Mouse (Mus musculus): ENCODE measurements around the gene Zfand2b. TPM values are rescaled to one million over a fixed set of nuclear protein-coding genes. Genes with fewer than 3 reads are reported as not detected.

Gene Zfand2b
- total RNA-seq, 2 experiments from 2014 or later = 27.5 to 31.4 TPM

DNA sequence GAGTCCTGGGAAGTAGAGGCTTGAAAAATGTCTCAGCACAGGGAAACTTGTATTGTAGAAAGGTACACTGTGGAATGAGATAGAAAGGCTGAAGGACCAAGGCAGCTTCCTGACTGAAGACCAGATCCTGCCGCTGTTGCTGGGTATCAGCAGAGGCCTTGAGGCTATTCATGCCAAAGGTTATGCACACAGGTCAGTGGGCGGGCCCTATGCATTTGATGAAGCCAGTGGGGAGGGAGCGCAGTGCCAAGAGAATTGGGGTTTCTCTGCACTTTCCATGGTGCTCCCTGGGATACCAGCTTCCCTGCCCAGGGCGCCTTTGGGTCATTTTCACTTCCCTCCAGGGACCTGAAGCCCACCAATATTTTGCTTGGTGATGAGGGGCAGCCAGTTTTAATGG lies 44.1 kb downstream of the Zfand2b start:
- DNase-seq (ENCODE audit: low spot score in 2 of 2) = no peak

DNA sequence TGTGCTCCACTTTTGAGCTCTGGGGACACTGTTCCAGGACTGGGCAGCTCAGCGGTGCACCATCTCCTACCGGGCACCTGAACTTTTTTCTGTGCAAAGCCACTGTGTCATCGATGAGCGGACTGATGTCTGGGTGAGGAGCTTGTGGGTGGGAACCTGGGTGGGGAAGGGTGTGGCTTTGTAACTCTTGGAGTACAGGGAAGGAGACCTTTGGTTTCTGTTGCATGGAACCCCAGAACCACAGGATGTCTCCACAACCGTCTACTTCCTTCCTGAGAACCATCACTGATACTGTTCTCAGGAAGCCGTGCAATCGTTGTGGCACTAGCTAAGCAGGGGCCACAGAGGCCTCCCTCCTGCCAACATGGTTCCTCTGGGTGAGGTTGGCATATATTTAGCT lies 44.6 kb downstream of the Zfand2b start:
- no peak for DNase-seq (ENCODE audit: low spot score in 2 of 2)

DNA sequence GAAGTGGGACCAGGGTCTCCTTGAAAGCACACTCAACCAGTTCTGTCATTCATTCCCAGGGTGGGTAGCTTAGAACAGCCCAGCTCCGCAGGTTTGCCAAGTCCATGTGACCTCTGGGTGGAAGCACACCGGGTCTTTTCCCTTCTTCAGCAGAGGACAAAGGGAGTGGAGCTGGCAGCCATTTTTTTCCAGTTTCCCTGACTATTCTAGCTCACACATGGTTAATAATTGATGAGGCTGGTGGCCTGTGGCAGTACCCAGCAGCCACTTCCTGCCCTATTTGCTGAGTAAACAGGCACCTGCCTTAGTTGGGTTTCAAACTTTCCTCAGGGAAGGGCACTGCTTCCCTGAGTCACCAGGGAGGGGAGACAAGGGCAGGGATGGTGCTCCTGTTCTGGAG lies 46.0 kb downstream of the Zfand2b start:
- DNase-seq (ENCODE audit: low spot score in 2 of 2) = no peak

DNA sequence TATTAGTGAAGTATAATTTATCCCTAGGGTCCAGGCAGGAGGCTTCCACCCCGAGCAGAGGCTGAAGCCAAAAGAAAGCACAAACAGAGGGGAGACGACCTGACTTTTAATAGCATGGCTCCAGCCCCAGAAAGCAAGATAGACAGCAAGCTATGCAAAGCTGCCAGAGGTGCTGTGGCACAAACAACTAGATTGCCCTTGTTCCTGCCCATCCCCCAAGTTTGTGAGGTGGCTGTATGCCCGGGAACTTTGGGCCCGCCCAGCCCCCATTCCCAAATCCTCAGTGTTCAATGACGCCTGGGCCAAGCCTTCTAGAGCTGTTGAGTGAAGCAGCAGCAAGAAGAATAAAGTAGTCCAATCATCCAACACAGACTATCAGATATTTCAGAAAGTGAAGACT lies 46.4 kb downstream of the Zfand2b start:
- DNase-seq (ENCODE audit: low spot score in 2 of 2) = no peak

DNA sequence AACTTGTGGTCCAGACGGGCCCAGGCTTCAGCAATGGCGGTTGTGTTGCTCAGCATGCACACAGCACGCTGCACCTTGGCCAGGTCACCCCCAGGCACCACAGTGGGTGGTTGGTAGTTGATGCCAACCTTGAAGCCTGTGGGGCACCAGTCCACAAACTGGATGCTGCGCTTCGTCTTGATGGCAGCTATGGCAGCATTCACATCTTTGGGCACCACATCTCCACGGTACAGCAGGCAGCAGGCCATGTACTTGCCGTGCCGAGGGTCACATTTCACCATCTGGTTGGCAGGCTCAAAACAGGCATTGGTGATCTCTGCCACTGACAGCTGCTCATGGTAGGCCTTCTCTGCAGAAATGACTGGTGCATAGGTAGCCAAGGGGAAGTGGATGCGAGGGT lies 47.3 kb downstream of the Zfand2b start:
- DNase-seq (ENCODE audit: low spot score in 2 of 2) = no peak

DNA sequence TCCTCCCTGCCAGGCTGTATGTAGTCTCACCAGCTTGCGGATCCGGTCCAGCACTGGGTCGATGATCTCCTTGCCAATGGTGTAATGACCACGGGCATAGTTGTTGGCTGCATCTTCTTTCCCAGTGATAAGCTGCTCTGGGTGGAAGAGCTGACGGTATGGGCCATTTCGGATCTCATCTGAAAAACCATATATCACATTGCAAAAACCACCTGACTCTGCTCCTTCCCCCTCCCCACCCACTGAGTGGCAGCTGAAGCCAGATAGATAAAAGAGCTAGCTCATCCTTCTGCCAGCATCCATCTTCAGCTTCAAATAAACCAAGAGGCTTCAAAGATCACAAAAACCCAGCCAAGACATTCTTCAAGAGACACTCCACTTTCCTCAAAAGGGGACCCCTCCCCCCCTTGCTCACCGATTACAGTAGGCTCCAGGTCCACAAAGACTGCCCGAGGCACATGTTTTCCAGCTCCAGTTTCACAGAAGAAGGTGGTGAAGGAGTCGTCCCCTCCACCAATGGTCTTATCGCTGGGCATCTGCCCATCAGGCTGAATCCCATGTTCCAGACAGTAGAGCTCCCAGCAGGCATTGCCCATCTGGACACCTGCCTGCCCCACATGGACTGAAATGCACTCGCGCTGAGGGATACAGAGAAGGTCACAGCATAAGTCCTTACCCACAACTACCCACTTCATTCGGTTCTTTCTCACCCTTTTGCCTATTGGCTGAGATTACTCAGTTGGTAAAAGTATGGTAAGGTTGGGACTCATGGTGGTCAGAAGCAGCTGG lies 48.5 kb downstream of the Zfand2b start:
- no peak for DNase-seq (ENCODE audit: low spot score in 2 of 2)

DNA sequence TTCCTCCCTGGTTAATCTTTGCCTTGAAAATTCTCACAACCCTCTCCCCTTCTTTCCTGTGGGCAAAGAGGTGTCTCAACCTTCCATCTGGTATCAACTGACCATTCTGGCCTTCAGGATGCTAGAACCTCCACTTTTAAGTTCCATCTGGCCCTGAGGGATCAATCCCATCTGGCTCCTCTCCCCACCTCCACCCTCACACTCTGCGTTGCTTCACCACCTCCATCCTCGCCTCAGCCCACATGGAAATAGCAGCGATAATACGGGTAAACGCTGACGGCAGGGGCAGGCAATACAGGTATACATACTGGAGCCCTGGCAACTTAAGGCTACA lies 49.4 kb downstream of the Zfand2b start:
- no peak for DNase-seq (ENCODE audit: low spot score in 2 of 2)

DNA sequence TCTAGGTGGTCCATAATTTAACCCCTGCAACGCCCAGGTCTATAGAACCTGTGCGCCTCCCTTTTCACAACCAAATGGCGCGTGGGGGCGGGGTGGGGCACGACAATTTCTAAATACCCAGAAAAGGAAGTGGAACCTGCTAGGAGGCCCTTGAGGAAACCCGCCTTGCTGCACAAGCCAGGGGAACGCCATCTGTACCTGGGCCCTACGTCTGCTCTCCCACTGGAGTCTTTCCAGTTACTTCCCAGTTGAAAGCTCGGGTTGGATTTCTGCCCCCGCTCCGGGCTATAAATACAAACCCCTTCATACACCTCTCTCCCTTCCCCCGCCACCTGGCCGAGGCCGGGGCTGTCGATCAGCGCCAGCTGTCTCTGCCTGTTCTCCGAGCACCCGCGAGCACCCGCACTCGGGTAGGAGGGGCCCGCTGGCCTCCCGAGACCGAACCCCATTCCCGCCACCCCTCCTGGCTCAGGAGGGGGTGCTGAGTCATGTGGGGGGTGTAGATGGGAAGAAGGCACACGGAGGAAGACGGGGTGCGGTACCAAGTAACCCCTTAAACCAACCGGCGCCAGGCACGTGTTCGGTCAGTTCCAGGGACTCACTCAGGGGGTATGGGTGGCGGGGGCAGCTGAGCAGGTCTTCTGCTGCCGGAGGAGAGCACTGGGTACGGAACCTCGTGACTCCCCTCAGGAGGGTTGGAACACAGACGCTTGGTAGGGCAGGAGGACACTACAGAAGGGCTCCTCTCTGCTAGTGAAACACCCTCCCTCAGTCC lies 50.0 kb downstream of the Zfand2b start:
- DNase-seq (ENCODE audit: low spot score in 2 of 2) = no peak

DNA sequence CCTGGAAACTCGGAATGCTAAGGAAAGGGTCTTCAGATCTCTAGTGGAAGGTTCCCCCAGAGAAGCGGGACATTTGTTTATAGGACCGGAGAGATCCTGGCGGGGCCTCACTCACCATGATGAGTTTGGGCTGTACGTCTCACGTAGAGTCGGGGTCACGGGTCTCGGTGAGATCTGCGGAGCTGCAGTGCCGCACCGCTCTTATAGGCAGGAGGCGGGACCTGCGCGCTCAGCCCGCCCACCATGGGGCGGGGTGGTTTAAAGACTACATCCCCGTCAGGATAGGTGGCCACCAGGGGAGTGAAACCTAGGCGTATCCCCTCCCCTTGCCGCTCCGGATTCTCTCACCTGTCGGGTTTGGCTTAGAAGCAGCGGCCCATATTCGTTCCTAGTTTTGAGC lies 50.6 kb downstream of the Zfand2b start:
- peak in 1 of 2 experiments; percentile 63 for DNase-seq (ENCODE audit: low spot score in 2 of 2)

DNA sequence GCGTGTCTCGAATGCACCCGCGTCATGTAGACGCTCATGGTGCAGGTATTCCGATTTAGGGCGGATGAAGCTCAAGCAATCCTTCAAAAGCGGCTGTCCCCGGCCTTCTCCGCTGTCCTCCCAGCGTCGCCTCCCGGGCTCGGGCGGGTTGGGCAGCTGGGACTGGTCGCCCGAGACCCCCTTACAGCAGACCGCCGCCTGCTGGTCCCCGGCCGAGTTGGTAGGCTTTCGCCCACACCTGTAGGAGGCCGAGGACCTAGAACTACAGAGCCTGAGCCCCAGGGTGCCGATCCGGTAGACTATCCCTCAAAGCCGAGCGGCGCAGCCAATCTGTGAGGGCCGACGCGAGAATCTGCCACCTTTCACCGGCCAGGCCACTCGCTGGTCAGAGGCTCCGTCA lies 51.1 kb downstream of the Zfand2b start, which contains the start of gene Tuba4a:
Tuba4a (minus strand) TSS at position 335 of the 400 bp plus-strand sequence.
- DNase-seq (ENCODE audit: low spot score in 2 of 2) = no peak

Small RNA genes within 50 kb of the gene (microRNA-seq; reads per million reads assigned to microRNA genes)
- not detected for gene Gm27943

Other genes with a start within 250 kb of the Zfand2b start
- gene Cfap65, start 233.0 kb upstream of the Zfand2b start, total RNA-seq (2021) = not detected
- under 1 TPM; 0.45 to 0.70 TPM for gene Ihh, start 217.0 kb upstream of the Zfand2b start, total RNA-seq (2021)
- gene Nhej1, start 43.4 kb upstream of the Zfand2b start, total RNA-seq (2021) = 1 to 10 TPM; 4.4 to 4.5 TPM
- gene Slc23a3, start 34.8 kb upstream of the Zfand2b start, total RNA-seq (2021) = 1 to 10 TPM in 1 of 2 experiments, under 1 TPM in 1; 0.56 to 1.6 TPM
- gene Cnppd1, start 25.9 kb upstream of the Zfand2b start, total RNA-seq (2021) = 10 to 100 TPM; 52.1 to 55.4 TPM
- 10 to 100 TPM; 90.3 to 92.2 TPM for gene Retreg2, start 25.9 kb upstream of the Zfand2b start, total RNA-seq (2021)
- 10 to 100 TPM; 42.1 TPM for gene Abcb6, start 11.7 kb downstream of the Zfand2b start, total RNA-seq (2021)
- 10 to 100 TPM; 23.0 to 27.3 TPM for gene Ankzf1, start 23.5 kb downstream of the Zfand2b start, total RNA-seq (2021)
- gene Atg9a, start 23.6 kb downstream of the Zfand2b start, total RNA-seq (2021) = 10 to 100 TPM; 38.0 to 41.8 TPM
- 10 to 100 TPM; 45.2 to 67.4 TPM for gene Glb1l, start 42.2 kb downstream of the Zfand2b start, total RNA-seq (2021)
- 100 to 1,000 TPM in 1 of 2 experiments, 10 to 100 TPM in 1; 96.8 to 110 TPM for gene Stk16, start 42.2 kb downstream of the Zfand2b start, total RNA-seq (2021)
- 10 to 100 TPM; 46.4 to 54.4 TPM for gene Tuba4a, start 51.2 kb downstream of the Zfand2b start, total RNA-seq (2021)
- gene A630095N17Rik, start 63.5 kb downstream of the Zfand2b start, total RNA-seq (2021) = not detected
- gene Dnajb2, start 67.8 kb downstream of the Zfand2b start, total RNA-seq (2021) = 10 to 100 TPM; 40.5 to 42.5 TPM
- 10 to 100 TPM; 79.8 to 81.3 TPM for gene Ptprn, start 95.9 kb downstream of the Zfand2b start, total RNA-seq (2021)
- gene Resp18, start 109.8 kb downstream of the Zfand2b start, total RNA-seq (2021) = 100 to 1,000 TPM; 138 to 152 TPM
- gene Dnpep, start 149.3 kb downstream of the Zfand2b start, total RNA-seq (2021) = 100 to 1,000 TPM; 106 to 113 TPM
- gene Des, start 191.7 kb downstream of the Zfand2b start, total RNA-seq (2021) = 10 to 100 TPM; 40.5 to 78.8 TPM
- 10 to 100 TPM; 32.4 to 33.7 TPM for gene Speg, start 206.7 kb downstream of the Zfand2b start, total RNA-seq (2021)